Mouse (Mus musculus) myocyte (in vitro differentiated cells): ENCODE data around the gene Trim33. TPM values are rescaled to one million over a fixed set of nuclear protein-coding genes. Genes with fewer than 3 reads are reported as not detected.

Experiments used
- H3K27me3 ChIP-seq: one replicate; pipeline ENCODE4 v1.6.1; 2011; ENCODE audit not compliant: control insufficient read depth, insufficient read depth, insufficient read length
- H3K36me3 ChIP-seq: one replicate; pipeline ENCODE4 v1.6.1; 2011; ENCODE audit not compliant: control insufficient read depth, insufficient read depth
- H3K4me2 ChIP-seq: one replicate; pipeline ENCODE4 v1.6.1; 2011; ENCODE audit warnings: low read depth, control low read depth
- H3K4me3 ChIP-seq: one replicate; pipeline ENCODE4 v1.5.1; 2011; ENCODE audit warnings: mild to moderate bottlenecking, control low read depth, moderate library complexity
- H3K79me2 ChIP-seq: one replicate; pipeline ENCODE4 v1.6.1; 2011; ENCODE audit not compliant: control insufficient read depth, insufficient read depth
- H3ac ChIP-seq: one replicate; pipeline ENCODE4 v1.6.1; 2011; ENCODE audit not compliant: control insufficient read depth, insufficient read length
- CEBPB ChIP-seq: IDR thresholded peaks from 2 replicates; pipeline ENCODE4 v1.6.1; 2011; ENCODE audit warnings: mild to moderate bottlenecking, moderate library complexity; ENCODE audit not compliant: poor library complexity, insufficient read depth, severe bottlenecking
- E2F4 ChIP-seq: IDR thresholded peaks from one replicate; pipeline ENCODE4 v1.6.1; 2011; ENCODE audit warnings: mild to moderate bottlenecking, control low read depth, moderate library complexity; ENCODE audit not compliant: insufficient read depth
- MAX ChIP-seq: IDR thresholded peaks from one replicate; pipeline ENCODE4 v1.6.1; 2011; ENCODE audit warnings: low read depth, mild to moderate bottlenecking, control low read depth
- MYOD1 ChIP-seq, 3 experiments: IDR thresholded peaks; one replicate each; pipeline ENCODE4 v1.6.1; 2011; ENCODE audit warnings: control low read depth in 2 of 3, low read depth in 2 of 3, mild to moderate bottlenecking in 2 of 3, moderate library complexity in 1 of 3; ENCODE audit not compliant: insufficient read length in 2 of 3, control insufficient read depth in 1 of 3
- MYOG ChIP-seq, 3 experiments: IDR thresholded peaks; one replicate each; pipeline ENCODE4 v1.6.1; 2011; ENCODE audit warnings: control low read depth in 2 of 3, low read depth in 2 of 3, mild to moderate bottlenecking in 2 of 3; ENCODE audit not compliant: insufficient read length in 2 of 3, control insufficient read depth in 1 of 3, insufficient read depth in 1 of 3
- POLR2A ChIP-seq: IDR thresholded peaks from one replicate; pipeline ENCODE4 v1.6.1; 2011; ENCODE audit warnings: low read depth, mild to moderate bottlenecking, control low read depth, moderate library complexity; ENCODE audit not compliant: insufficient read length
- POLR2AphosphoS2 ChIP-seq: IDR thresholded peaks from one replicate; pipeline ENCODE4 v1.6.1; 2011; ENCODE audit warnings: low read depth, control low read depth; ENCODE audit not compliant: insufficient read length
- REST ChIP-seq: IDR thresholded peaks from one replicate; pipeline ENCODE4 v1.6.1; 2011; ENCODE audit warnings: mild to moderate bottlenecking, control low read depth, moderate library complexity; ENCODE audit not compliant: insufficient read depth, insufficient read length
- SRF ChIP-seq: IDR thresholded peaks from one replicate; pipeline ENCODE4 v1.6.1; 2011; ENCODE audit warnings: low read depth; ENCODE audit not compliant: control insufficient read depth, insufficient read length
- TCF12 ChIP-seq: IDR thresholded peaks from one replicate; pipeline ENCODE4 v1.6.1; 2011; ENCODE audit warnings: mild to moderate bottlenecking, control low read depth; ENCODE audit not compliant: poor library complexity, insufficient read depth, severe bottlenecking
- TCF3 ChIP-seq: IDR thresholded peaks from one replicate; pipeline ENCODE4 v1.6.1; 2011; ENCODE audit warnings: low read depth, control low read depth; ENCODE audit not compliant: insufficient read length
- USF1 ChIP-seq: IDR thresholded peaks from one replicate; pipeline ENCODE4 v1.6.1; 2011; ENCODE audit warnings: low read depth, mild to moderate bottlenecking, control low read depth, moderate library complexity
- polyA plus RNA-seq: library from polyadenylated mRNA; unstranded; fragments of >200 nt; fragmentation: generic; extraction: Trizol; gene quantifications from one replicate; pipeline ENCODE4 v1.2.1, GENCODE M21; 2012; ENCODE audit warnings: missing spikeins

The Trim33 gene
- 5.6 TPM for polyA plus RNA-seq

GRCm38 (mm10) chr3:103279182-103280149 lies at the start of gene Trim33:
Gene Trim33 (plus strand): TSS chr3:103279293.
- Histone ChIP-seq H3ac (peak within 1 kb of the TSS; percentile 78), H3K36me3 (no peaks in the 10 kb centered on the region), H3K79me2 (peaks cover 43% of the 10 kb centered on the region), H3K4me2 (peak within 1 kb of the TSS; percentile 95), H3K4me3 (peak within 1 kb of the TSS; percentile 71), H3K27me3 (no peaks in the 10 kb centered on the region)
- TF ChIP-seq MYOG (IDR thresholded peaks at IDR 0.05; ENCODE audit: control insufficient read depth in 1 of 3, insufficient read depth in 1 of 3, insufficient read length in 2 of 3, low read depth in 2 of 3) (peak in 2 of 3 experiments; percentile 4 to 64), POLR2A (peak; percentile 97), TCF3 (no peak), E2F4 (peak; percentile 32), CEBPB (no peak), POLR2AphosphoS2 (peak; percentile 96), TCF12 (no peak), SRF (no peak), MYOD1 (IDR thresholded peaks at IDR 0.05; ENCODE audit: control insufficient read depth in 1 of 3, insufficient read length in 2 of 3, low read depth in 2 of 3) (peak in 2 of 3 experiments; percentile 42 to 62)

- TF ChIP-seq MYOG (IDR thresholded peaks at IDR 0.05; ENCODE audit: control insufficient read depth in 1 of 3, insufficient read depth in 1 of 3, insufficient read length in 2 of 3, low read depth in 2 of 3) = no peak
- no peak for TF ChIP-seq E2F4
- TF ChIP-seq MAX = no peak
- no peak for TF ChIP-seq POLR2A
- Histone ChIP-seq H3K27me3 (no peaks in the 10 kb centered on the region), H3K36me3 (no peaks in the 10 kb centered on the region), H3K79me2 (no peaks in the 10 kb centered on the region), H3ac (no peak overlapping the region), H3K4me2 (no peak overlapping the region), H3K4me3 (no peak overlapping the region)
Observed at GRCm38 (mm10) chr3:103232398-103232797, 46.7 kb upstream of the Trim33 start.

- H3K4me2 ChIP-seq = peak overlapping the region; percentile 14
- no peak overlapping the region for H3K4me3 ChIP-seq
- no peaks in the 10 kb centered on the region for H3K27me3 ChIP-seq
- H3K79me2 ChIP-seq = no peaks in the 10 kb centered on the region
- H3K36me3 ChIP-seq = no peaks in the 10 kb centered on the region
- H3ac ChIP-seq = no peak overlapping the region
- TF ChIP-seq POLR2AphosphoS2 = no peak
- TF ChIP-seq MYOD1 (IDR thresholded peaks at IDR 0.05; ENCODE audit: control insufficient read depth in 1 of 3, insufficient read length in 2 of 3, low read depth in 2 of 3) = no peak
- no peak for TF ChIP-seq E2F4
- TF ChIP-seq CEBPB = no peak
- TF ChIP-seq MYOG (IDR thresholded peaks at IDR 0.05; ENCODE audit: control insufficient read depth in 1 of 3, insufficient read depth in 1 of 3, insufficient read length in 2 of 3, low read depth in 2 of 3) = no peak
- no peak for TF ChIP-seq TCF3
- no peak for TF ChIP-seq SRF
- TF ChIP-seq REST = no peak
- no peak for TF ChIP-seq MAX
- no peak for TF ChIP-seq POLR2A
- no peak for TF ChIP-seq USF1
Observed at GRCm38 (mm10) chr3:103241524-103241923, 37.6 kb upstream of the Trim33 start.

GRCm38 (mm10) chr3:103242156-103242555 lies 36.9 kb upstream of the Trim33 start:
- Histone ChIP-seq H3K79me2 (no peaks in the 10 kb centered on the region), H3K27me3 (no peaks in the 10 kb centered on the region), H3K4me2 (peak overlapping the region; percentile 14), H3ac (no peak overlapping the region), H3K36me3 (no peaks in the 10 kb centered on the region), H3K4me3 (no peak overlapping the region)
- TF ChIP-seq E2F4 (no peak), MAX (no peak), TCF3 (no peak), CEBPB (no peak), MYOD1 (IDR thresholded peaks at IDR 0.05; ENCODE audit: control insufficient read depth in 1 of 3, insufficient read length in 2 of 3, low read depth in 2 of 3) (no peak), POLR2A (no peak), REST (no peak), USF1 (no peak), SRF (no peak), POLR2AphosphoS2 (no peak), MYOG (IDR thresholded peaks at IDR 0.05; ENCODE audit: control insufficient read depth in 1 of 3, insufficient read depth in 1 of 3, insufficient read length in 2 of 3, low read depth in 2 of 3) (no peak), TCF12 (no peak)
